In genomic region chr3:89889841-89890430, GRCm38 (mm10) we compare ENCODE assay signal across 22 mouse cellular contexts. TPM values are rescaled to one million over a fixed set of nuclear protein-coding genes. Genes with fewer than 3 reads are reported as not detected.
DNase-seq lines count a peak whose midpoint lies in the region; ATAC-seq and TF ChIP-seq lines count a peak whose summit lies in the region.
"Had no signal": no experiment of that assay in that cellular context is flagged by ENCODE, and none has a peak within 500 bp of the region (broad histone marks: within the 10 kb centered on the region; RNA-seq: fewer than 3 reads in every experiment).

No protein-coding gene starts in this region.

- H3K27ac ChIP-seq in gastrocnemius, adult 2 months, result peak overlapping the region; percentile 46
- no peak overlapping the region for H3K27ac ChIP-seq in midbrain, embryonic 11.5 days (ENCODE audit: low read depth, low read length)
- no peak overlapping the region for H3K27ac ChIP-seq in midbrain, postnatal 0 days (ENCODE audit: low read depth, low read length)
- peak overlapping the region; percentile 49 for H3K27ac ChIP-seq in limb, embryonic 11.5 days (replicated peaks; ENCODE audit: low read depth, low read length)
- H3K27ac ChIP-seq in hindbrain, embryonic 10.5 days, result no peak overlapping the region
- H3K27ac ChIP-seq: embryonic facial prominence, embryonic 15.5 days; hindbrain, postnatal 0 days; layer of hippocampus, adult 2 months; midbrain, embryonic 10.5 days; neural tube, embryonic 15.5 days had no signal

- intact Hi-C loops in gastrocnemius, adult 2 months (cut with DNase I), result no loop called here

- H3K36me3 ChIP-seq in midbrain, embryonic 11.5 days (ENCODE audit: control insufficient read depth, insufficient read depth, low read length), result no peaks in the 10 kb centered on the region
- H3K36me3 ChIP-seq in midbrain, postnatal 0 days (ENCODE audit: insufficient read depth, low read length), result no peaks in the 10 kb centered on the region
- H3K36me3 ChIP-seq in limb, embryonic 11.5 days (ENCODE audit: control insufficient read depth, insufficient read depth, low read length), result no peaks in the 10 kb centered on the region
- no peaks in the 10 kb centered on the region for H3K36me3 ChIP-seq in hindbrain, embryonic 10.5 days
- H3K36me3 ChIP-seq: embryonic facial prominence, embryonic 15.5 days; midbrain, embryonic 10.5 days; neural tube, embryonic 15.5 days had no signal

- H3K9me3 ChIP-seq in midbrain, embryonic 11.5 days (ENCODE audit: control insufficient read depth, low read length), result no peaks in the 10 kb centered on the region
- H3K9me3 ChIP-seq in midbrain, postnatal 0 days (ENCODE audit: low read length), result no peaks in the 10 kb centered on the region
- no peaks in the 10 kb centered on the region for H3K9me3 ChIP-seq in limb, embryonic 11.5 days (ENCODE audit: control insufficient read depth, low read length)
- H3K9me3 ChIP-seq in hindbrain, embryonic 10.5 days, result no peaks in the 10 kb centered on the region
- H3K9me3 ChIP-seq: embryonic facial prominence, embryonic 15.5 days; midbrain, embryonic 10.5 days; neural tube, embryonic 15.5 days had no signal

- TF ChIP-seq CTCF in gastrocnemius, adult 2 months (IDR thresholded peaks at IDR 0.05), result no peak
- TF ChIP-seq CTCF in midbrain, postnatal 0 days (IDR thresholded peaks at IDR 0.05), result no peak

- no peak for ATAC-seq in midbrain, embryonic 11.5 days (ENCODE audit: low FRiP score)
- ATAC-seq in midbrain, postnatal 0 days (ENCODE audit: low FRiP score), result no peak
- ATAC-seq in limb, embryonic 11.5 days (ENCODE audit: insufficient number of reproducible peaks, low FRiP score, low TSS enrichment, low read depth), result no peak
- ATAC-seq: forebrain, embryonic 14.5 days; hindbrain, postnatal 0 days; intestine, postnatal 0 days; liver, postnatal 0 days had no signal

- no peak overlapping the region for H3K4me2 ChIP-seq in midbrain, embryonic 11.5 days
- H3K4me2 ChIP-seq in midbrain, postnatal 0 days (ENCODE audit: low read depth, low read length, poor library complexity, severe bottlenecking), result no peak overlapping the region
- no peak overlapping the region for H3K4me2 ChIP-seq in limb, embryonic 11.5 days (ENCODE audit: low read depth, severe bottlenecking)
- H3K4me2 ChIP-seq: embryonic facial prominence, embryonic 15.5 days; neural tube, embryonic 15.5 days had no signal

- H3K27me3 ChIP-seq in midbrain, embryonic 11.5 days (ENCODE audit: control insufficient read depth, insufficient read depth, low read length), result no peaks in the 10 kb centered on the region
- H3K27me3 ChIP-seq in midbrain, postnatal 0 days (ENCODE audit: insufficient read depth, low read length), result no peaks in the 10 kb centered on the region
- no peaks in the 10 kb centered on the region for H3K27me3 ChIP-seq in limb, embryonic 11.5 days (ENCODE audit: control insufficient read depth, insufficient read depth, low read length)
- no peaks in the 10 kb centered on the region for H3K27me3 ChIP-seq in hindbrain, embryonic 10.5 days (ENCODE audit: insufficient read depth, poor library complexity, severe bottlenecking)
- H3K27me3 ChIP-seq: embryonic facial prominence, embryonic 15.5 days; neural tube, embryonic 15.5 days had no signal

- peak; percentile 50 for DNase-seq in gastrocnemius, adult 2 months
- no peak for DNase-seq in gastrocnemius, postnatal 10 days
- peak; percentile 28 for DNase-seq in midbrain, embryonic 11.5 days (ENCODE audit: low spot score, missing footprints)
- no peak for DNase-seq in midbrain, postnatal 0 days (ENCODE audit: low spot score)
- DNase-seq in limb, embryonic 11.5 days (ENCODE audit: low spot score), result peak; percentile 58
- no peak for DNase-seq in hindbrain, embryonic 10.5 days (ENCODE audit: low spot score)
- DNase-seq in urinary bladder, adult 2 months (ENCODE audit: low spot score), result no peak
- DNase-seq: cerebellum, adult 8-10 months; kidney, postnatal 25 days; liver; liver, postnatal 0 days; lung, postnatal 10 days; thymus, adult 2 months; thymus, postnatal 4 days had no signal

- H3K4me3 ChIP-seq in gastrocnemius, adult 2 months, result no peak overlapping the region
- H3K4me3 ChIP-seq in midbrain, embryonic 11.5 days (ENCODE audit: low read depth, low read length), result no peak overlapping the region
- no peak overlapping the region for H3K4me3 ChIP-seq in midbrain, postnatal 0 days (ENCODE audit: low read depth, low read length)
- H3K4me3 ChIP-seq in limb, embryonic 11.5 days (ENCODE audit: low read depth, low read length), result no peak overlapping the region
- H3K4me3 ChIP-seq in hindbrain, embryonic 10.5 days, result no peak overlapping the region
- H3K4me3 ChIP-seq: embryonic facial prominence, embryonic 15.5 days; layer of hippocampus, adult 2 months; midbrain, embryonic 10.5 days; neural tube, embryonic 15.5 days had no signal

- H3K4me1 ChIP-seq in midbrain, embryonic 11.5 days (ENCODE audit: control insufficient read depth, insufficient read depth, low read length), result no peaks in the 10 kb centered on the region
- no peaks in the 10 kb centered on the region for H3K4me1 ChIP-seq in midbrain, postnatal 0 days (ENCODE audit: insufficient read depth, low read length)
- peaks cover 5% of the 10 kb centered on the region for H3K4me1 ChIP-seq in limb, embryonic 11.5 days (ENCODE audit: control insufficient read depth, insufficient read depth, low read length)
- peaks cover 6% of the 10 kb centered on the region; the same call in 1 of the 2 replicates for H3K4me1 ChIP-seq in hindbrain, embryonic 10.5 days (replicated peaks)
- H3K4me1 ChIP-seq: embryonic facial prominence, embryonic 15.5 days; midbrain, embryonic 10.5 days; neural tube, embryonic 15.5 days had no signal

- 78% methylated on average over 8 of the region's 8 CpGs for WGBS in midbrain, embryonic 11.5 days
- 74% methylated on average over 8 of the region's 8 CpGs for WGBS in midbrain, postnatal 0 days
- 37% methylated on average over 8 of the region's 8 CpGs for WGBS in limb, embryonic 11.5 days
- WGBS in hindbrain, embryonic 10.5 days, result 82% methylated on average over 8 of the region's 8 CpGs

- H3K9ac ChIP-seq in midbrain, embryonic 11.5 days (ENCODE audit: low read length), result no peak overlapping the region
- no peak overlapping the region for H3K9ac ChIP-seq in midbrain, postnatal 0 days (replicated peaks; ENCODE audit: low read length, poor library complexity, severe bottlenecking)
- no peak overlapping the region; the same call in 1 of the 2 replicates for H3K9ac ChIP-seq in limb, embryonic 11.5 days (ENCODE audit: low read length)
- H3K9ac ChIP-seq: embryonic facial prominence, embryonic 15.5 days; liver, postnatal 0 days; neural tube, embryonic 15.5 days had no signal

RNA-seq across cellular contexts. Expression of gene Il6ra, which starts 23.1 kb away (rescaled TPM):
- 1 to 10 TPM; 4.3 to 6.4 TPM for total RNA-seq in gastrocnemius, adult 2 months (2021)
- 1 to 10 TPM; 2.4 to 3.1 TPM for total RNA-seq in gastrocnemius, postnatal 10 days (2021)
- polyA plus RNA-seq in midbrain, embryonic 11.5 days (2014; fragmentation: Nextera tagmentation; extraction: Ambion mirVana), result 0.36 and 0.45 TPM in 2 replicates
- 0.99 and 2.0 TPM in 2 replicates for total RNA-seq in midbrain, postnatal 0 days (2014; rRNA removed)
- polyA plus RNA-seq in midbrain, postnatal 0 days (2015; fragmentation: Nextera tagmentation; extraction: Ambion mirVana), result 1.1 and 1.8 TPM in 2 replicates
- polyA plus RNA-seq in limb, embryonic 11.5 days (2014; fragmentation: Nextera tagmentation; extraction: Ambion mirVana), result 0.13 and 0.40 TPM in 2 replicates
- 0.52 and 1.5 TPM in 2 replicates for polyA plus RNA-seq in hindbrain, embryonic 10.5 days (2016; fragmentation: Nextera tagmentation; extraction: Ambion mirVana)
- polyA plus RNA-seq in urinary bladder, adult 2 months (2012; rRNA removed), result 5.3 and 7.9 TPM in 2 replicates

RNA-seq across cellular contexts. Expression of gene She, which starts 58.8 kb away (rescaled TPM):
- total RNA-seq in gastrocnemius, adult 2 months (2021), result 1 to 10 TPM; 4.1 to 5.1 TPM
- total RNA-seq in gastrocnemius, postnatal 10 days (2021), result 10 to 100 TPM in 1 of 2 experiments, 1 to 10 TPM in 1; 9.4 to 10.7 TPM
- polyA plus RNA-seq in midbrain, embryonic 11.5 days (2014; fragmentation: Nextera tagmentation; extraction: Ambion mirVana), result 2.0 and 2.3 TPM in 2 replicates
- 1.8 and 2.7 TPM in 2 replicates for total RNA-seq in midbrain, postnatal 0 days (2014; rRNA removed)
- 0.91 and 1.0 TPM in 2 replicates for polyA plus RNA-seq in midbrain, postnatal 0 days (2015; fragmentation: Nextera tagmentation; extraction: Ambion mirVana)
- 3.1 and 3.4 TPM in 2 replicates for polyA plus RNA-seq in limb, embryonic 11.5 days (2014; fragmentation: Nextera tagmentation; extraction: Ambion mirVana)
- polyA plus RNA-seq in hindbrain, embryonic 10.5 days (2016; fragmentation: Nextera tagmentation; extraction: Ambion mirVana), result 2.3 and 2.8 TPM in 2 replicates
- 3.4 and 5.3 TPM in 2 replicates for polyA plus RNA-seq in urinary bladder, adult 2 months (2012; rRNA removed)
- total RNA-seq: granulocyte monocyte progenitor cell, adult 5-6 weeks had no signal

Comparison
In these comparisons a context has a peak if more than half of its experiments do, and no peak if none do; other contexts are left out.
1. DNase-seq: peak in gastrocnemius, adult 2 months (single experiment), midbrain, embryonic 11.5 days (single experiment) and limb, embryonic 11.5 days (single experiment); none in gastrocnemius, postnatal 10 days (single experiment), midbrain, postnatal 0 days (single experiment), hindbrain, embryonic 10.5 days (single experiment) and urinary bladder, adult 2 months (single experiment).
2. H3K27ac ChIP-seq: peak in gastrocnemius, adult 2 months (single experiment) and limb, embryonic 11.5 days (single experiment); none in midbrain, embryonic 11.5 days (single experiment), midbrain, postnatal 0 days (single experiment) and hindbrain, embryonic 10.5 days (single experiment).